Mouse (Mus musculus) thymus, adult 2 months (tissue): Measurements from ENCODE around the gene Pemt.

Experiments
- CTCF ChIP-seq: fragments of 200-500 bp; IDR thresholded peaks from 2 replicates; pipeline ENCODE4 v1.5.1; 2012; ENCODE audit warnings: mild to moderate bottlenecking, control low read depth, low read length, moderate library complexity, borderline replicate concordance; ENCODE audit not compliant: control insufficient read depth, poor library complexity, insufficient read depth; ENCODE audit errors: extremely low read depth
- POLR2A ChIP-seq: fragments of 200-500 bp; IDR thresholded peaks from 2 replicates; pipeline ENCODE4 v1.6.1; 2012; ENCODE audit warnings: mild to moderate bottlenecking, low read length, control low read depth, moderate library complexity; ENCODE audit not compliant: control insufficient read depth, poor library complexity, insufficient read depth; ENCODE audit errors: extremely low read depth

- TF ChIP-seq POLR2A (no peak), CTCF (no peak)
Observed at GRCm38 (mm10) chr11:60046058-60046735, at the start of gene Pemt.
